Mouse (Mus musculus) hindbrain, embryonic 11.5 days (tissue): ENCODE measurements at regions not wholly inside any gene's neighbourhood (a gene's known extent, or its start where the extent isn't known, plus 50 kb on each side); places are given as distances from the start of the nearest gene placed in this dataset.
A peak's percentile ranks its signal among the peaks of the same experiment; 100 is the strongest.
"Not testable (repeated sequence)": the region's sequence is repeated elsewhere in the genome, so short reads cannot be mapped to it uniquely, and the experiment has no call there.

Experiments used
- ATAC-seq: fragments of 200-750 bp; cut with Nextera tagmentation; 2 replicates; pipeline ENCODE4 v1.8.0; 2017; ENCODE audit warnings: mild to moderate bottlenecking, moderate TSS enrichment, moderate library complexity; ENCODE audit not compliant: low FRiP score
- DNase-seq: peaks from one replicate; pipeline ENCODE4 v3.0.0-alpha.2; 2015; ENCODE audit warnings: low spot score
- H3K27ac ChIP-seq: fragments of 300-500 bp; sonication (generic); 2 replicates; pipeline ENCODE4 v1.5.1; 2014; ENCODE audit warnings: mild to moderate bottlenecking, low read depth, low read length
- H3K27me3 ChIP-seq: fragments of 300-500 bp; sonication (generic); 2 replicates; pipeline ENCODE4 v1.6.1; 2014; ENCODE audit warnings: mild to moderate bottlenecking, low read length, moderate library complexity, mixed read lengths; ENCODE audit not compliant: control insufficient read depth, insufficient read depth
- H3K36me3 ChIP-seq: fragments of 300-500 bp; sonication (generic); 2 replicates; pipeline ENCODE4 v1.6.1; 2014; ENCODE audit warnings: mild to moderate bottlenecking, low read length, moderate library complexity, mixed read lengths; ENCODE audit not compliant: control insufficient read depth, insufficient read depth
- H3K4me1 ChIP-seq: fragments of 300-500 bp; sonication (generic); replicated peaks from 2 replicates; pipeline ENCODE4 v1.6.1; 2014; ENCODE audit warnings: low read length, mixed read lengths; ENCODE audit not compliant: control insufficient read depth, insufficient read depth
- H3K4me2 ChIP-seq: fragments of 300-500 bp; sonication (generic); replicated peaks from 2 replicates; pipeline ENCODE4 v1.6.1; 2014; ENCODE audit warnings: mild to moderate bottlenecking, low read depth, low read length
- H3K4me3 ChIP-seq: fragments of 300-500 bp; sonication (generic); 2 replicates; pipeline ENCODE4 v1.5.1; 2014; ENCODE audit warnings: low read depth, low read length
- H3K9ac ChIP-seq: fragments of 300-500 bp; sonication (generic); 2 replicates; pipeline ENCODE4 v1.6.1; 2014; ENCODE audit warnings: low read depth, low read length
- H3K9me3 ChIP-seq: fragments of 300-500 bp; sonication (generic); 2 replicates; pipeline ENCODE4 v1.6.1; 2016; ENCODE audit warnings: low read length; ENCODE audit not compliant: control insufficient read depth
- WGBS: fragments of 180-500 bp; shearing (Covaris S2); extraction: QIAGEN DNeasy Blood & Tissue Kit; methylation state at CpG from one replicate; pipeline ENCODE4 v1.1.7; 2014; 5-methylcytosine and 5-hydroxymethylcytosine counted together

DNA sequence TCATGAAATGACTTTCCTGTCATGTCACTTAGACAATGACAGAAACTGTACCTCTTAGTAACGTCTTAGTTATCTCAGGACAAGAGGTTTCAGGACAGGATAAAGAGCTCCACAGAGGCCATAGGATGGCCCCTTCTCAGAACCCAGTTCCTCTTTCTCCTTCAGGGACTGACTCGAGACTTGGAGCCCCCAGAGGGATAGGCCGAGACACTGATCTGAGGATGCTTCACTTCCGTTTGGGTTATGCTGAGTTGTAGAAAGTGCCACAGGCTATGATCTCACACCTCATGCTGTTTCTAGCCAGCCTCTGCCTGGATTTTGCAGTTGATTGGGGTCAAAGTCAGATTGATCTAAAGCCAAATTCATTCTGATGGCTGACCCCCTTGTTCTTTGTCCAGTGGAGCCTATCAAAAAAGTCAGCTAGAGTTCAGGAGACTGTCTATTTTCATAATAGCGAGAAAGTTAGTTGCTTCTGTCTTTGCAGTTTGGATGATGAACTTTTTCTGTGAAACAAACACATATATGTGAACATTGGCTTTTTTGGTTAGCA is 70.7 kb downstream of the Sult3a2 start:
- Histone ChIP-seq H3K27me3 (no peaks in the 10 kb centered on the region), H3K4me2 (no peak overlapping the region), H3K4me1 (no peaks in the 10 kb centered on the region), H3K27ac (no peak overlapping the region), H3K36me3 (no peaks in the 10 kb centered on the region), H3K4me3 (no peak overlapping the region), H3K9me3 (no peaks in the 10 kb centered on the region), H3K9ac (no peak overlapping the region)
- ATAC-seq (no peak), DNase-seq (no peak)
- 86% methylated on average over 5 of the region's 5 CpGs for WGBS

DNA sequence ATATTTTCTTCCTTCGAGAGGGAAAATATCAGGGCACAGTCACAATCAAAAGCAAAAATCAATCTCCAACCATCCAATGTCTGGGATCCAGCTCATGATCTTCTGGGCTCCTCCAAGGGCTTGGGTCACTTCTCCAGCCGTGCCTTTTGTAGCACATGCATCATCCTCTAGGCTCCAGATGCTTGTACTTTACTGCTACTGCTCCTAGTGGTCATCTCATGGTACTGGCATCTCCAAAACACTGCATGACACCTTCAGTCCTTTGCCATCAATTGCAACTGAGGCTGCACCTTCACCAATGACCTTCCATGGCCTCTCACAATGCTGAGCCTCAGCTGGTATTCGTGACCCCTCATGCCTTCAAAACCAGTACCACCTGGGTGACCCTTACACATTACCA is 77.8 kb downstream of the Sult3a2 start:
- H3K27ac ChIP-seq, ATAC-seq, H3K4me1 ChIP-seq, H3K36me3 ChIP-seq, H3K27me3 ChIP-seq, H3K9me3 ChIP-seq, H3K9ac ChIP-seq, H3K4me3 ChIP-seq, DNase-seq, H3K4me2 ChIP-seq: not testable (repeated sequence)
- 80% methylated on average over 3 of the region's 3 CpGs for WGBS

DNA sequence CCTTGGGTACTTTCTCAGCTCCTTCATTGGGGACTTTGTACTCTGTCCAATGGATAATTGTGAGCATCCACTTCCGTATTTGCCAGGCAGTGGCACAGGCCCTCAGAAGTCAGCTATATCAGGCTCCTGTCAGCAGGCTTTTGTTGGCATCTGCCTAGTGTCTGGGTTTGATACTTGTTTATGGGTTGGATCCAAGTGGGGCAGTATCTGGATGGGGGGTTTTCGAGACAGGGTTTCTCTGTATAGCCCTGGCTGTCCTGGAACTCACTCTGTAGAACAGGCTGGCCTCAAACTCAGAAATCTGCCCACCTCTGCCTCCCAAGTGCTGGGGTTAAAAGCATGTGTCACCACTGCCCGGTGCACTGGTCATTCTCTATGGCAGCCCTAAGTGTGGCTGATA is 79.7 kb upstream of the Clvs2 start:
- H3K4me2 ChIP-seq, H3K27ac ChIP-seq, H3K27me3 ChIP-seq, DNase-seq, H3K9ac ChIP-seq, H3K9me3 ChIP-seq, H3K36me3 ChIP-seq, H3K4me3 ChIP-seq, H3K4me1 ChIP-seq: not testable (repeated sequence)
- 0 out of 2 replicates have a peak, but pooled peaks have one; percentile 10 for ATAC-seq
- WGBS, result 85% methylated on average over 3 of the region's 3 CpGs

DNA sequence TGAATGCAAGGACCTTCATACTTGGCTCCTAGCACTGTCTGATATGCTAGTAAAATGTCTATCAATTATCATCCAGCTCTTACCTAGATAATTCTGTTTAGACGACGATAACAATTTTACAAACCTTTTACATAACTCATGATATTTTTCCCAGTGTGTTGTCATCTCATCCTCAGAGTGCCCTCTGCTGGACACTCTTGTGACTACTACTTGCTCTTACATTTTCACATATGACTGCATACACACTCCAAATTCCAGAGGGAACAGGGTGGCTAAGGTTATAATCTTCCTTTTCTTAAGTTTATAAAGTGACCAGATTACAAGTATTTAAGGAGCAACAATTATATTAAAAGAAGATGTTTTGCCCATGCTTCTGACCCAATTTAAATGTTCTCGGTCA is 78.9 kb upstream of the Clvs2 start:
- Histone ChIP-seq H3K27ac (no peak overlapping the region), H3K4me3 (no peak overlapping the region), H3K36me3 (no peaks in the 10 kb centered on the region), H3K4me1 (no peaks in the 10 kb centered on the region), H3K9ac (no peak overlapping the region), H3K27me3 (no peaks in the 10 kb centered on the region), H3K4me2 (no peak overlapping the region), H3K9me3 (no peaks in the 10 kb centered on the region)
- peak; percentile 64 for DNase-seq
- peak; percentile 71; the same call in 1 of the 2 replicates for ATAC-seq
- WGBS, result 61% methylated on average over 3 of the region's 3 CpGs
